ENCODE assay signal across 10 mouse cellular contexts in genomic region chr2:58458820-58459371, GRCm38 (mm10). TPM values are rescaled to one million over a fixed set of nuclear protein-coding genes. Genes with fewer than 3 reads are reported as not detected.
A peak's percentile ranks its signal among the peaks of the same experiment; 100 is the strongest.
DNase-seq lines count a peak whose midpoint lies in the region; ATAC-seq and TF ChIP-seq lines count a peak whose summit lies in the region.
"Had no signal": no experiment of that assay in that cellular context is flagged by ENCODE, and none has a peak within 500 bp of the region (broad histone marks: within the 10 kb centered on the region; RNA-seq: fewer than 3 reads in every experiment).

No protein-coding gene starts in this region.

- WGBS in forebrain, postnatal 0 days: 85% methylated on average over 14 of the region's 14 CpGs
- WGBS in forebrain, embryonic 16.5 days: 83% methylated on average over 14 of the region's 14 CpGs
- WGBS in liver, postnatal 0 days (ENCODE audit: insufficient replicate concordance): 77% methylated on average over 14 of the region's 14 CpGs
- WGBS in liver, embryonic 11.5 days: 81% methylated on average over 14 of the region's 14 CpGs
- 79% methylated on average over 14 of the region's 14 CpGs for WGBS in bone marrow, adult 2 months
- 79% methylated on average over 14 of the region's 14 CpGs for WGBS in olfactory bulb, adult 2 months
- 83% methylated on average over 14 of the region's 14 CpGs for WGBS in midbrain, embryonic 11.5 days

- H3K4me2 ChIP-seq in forebrain, postnatal 0 days (ENCODE audit: low read depth): no peak overlapping the region
- H3K4me2 ChIP-seq in forebrain, embryonic 16.5 days (ENCODE audit: low read length): no peak overlapping the region
- no peak overlapping the region for H3K4me2 ChIP-seq in liver, postnatal 0 days (ENCODE audit: low read depth, low read length)
- H3K4me2 ChIP-seq in liver, embryonic 11.5 days: no peak overlapping the region
- H3K4me2 ChIP-seq in midbrain, embryonic 11.5 days: no peak overlapping the region

- no peaks in the 10 kb centered on the region for H3K4me1 ChIP-seq in forebrain, postnatal 0 days (ENCODE audit: insufficient read depth)
- no peaks in the 10 kb centered on the region for H3K4me1 ChIP-seq in forebrain, embryonic 16.5 days (replicated peaks; ENCODE audit: control insufficient read depth, insufficient read depth, low read length)
- H3K4me1 ChIP-seq in liver, postnatal 0 days (ENCODE audit: insufficient read depth): no peaks in the 10 kb centered on the region
- no peaks in the 10 kb centered on the region for H3K4me1 ChIP-seq in liver, embryonic 11.5 days (replicated peaks; ENCODE audit: control insufficient read depth, insufficient read depth, low read length)
- no peaks in the 10 kb centered on the region for H3K4me1 ChIP-seq in bone marrow, adult 2 months (ENCODE audit: control insufficient read depth, insufficient read depth, low read length)
- peaks cover 8% of the 10 kb centered on the region for H3K4me1 ChIP-seq in olfactory bulb, adult 2 months (ENCODE audit: control insufficient read depth, insufficient read depth, low read length)
- no peaks in the 10 kb centered on the region for H3K4me1 ChIP-seq in midbrain, embryonic 11.5 days (ENCODE audit: control insufficient read depth, insufficient read depth, low read length)

- H3K27me3 ChIP-seq in forebrain, postnatal 0 days (ENCODE audit: insufficient read depth, low read length): no peaks in the 10 kb centered on the region
- H3K27me3 ChIP-seq in forebrain, embryonic 16.5 days (replicated peaks; ENCODE audit: control insufficient read depth, insufficient read depth, low read length): no peaks in the 10 kb centered on the region
- H3K27me3 ChIP-seq in liver, postnatal 0 days (ENCODE audit: insufficient read depth, low read length): no peaks in the 10 kb centered on the region
- H3K27me3 ChIP-seq in liver, embryonic 11.5 days (replicated peaks; ENCODE audit: control insufficient read depth, insufficient read depth, low read length): no peaks in the 10 kb centered on the region
- no peaks in the 10 kb centered on the region for H3K27me3 ChIP-seq in midbrain, embryonic 11.5 days (ENCODE audit: control insufficient read depth, insufficient read depth, low read length)

- no peak overlapping the region for H3K27ac ChIP-seq in forebrain, postnatal 0 days (ENCODE audit: low read depth, low read length)
- no peak overlapping the region for H3K27ac ChIP-seq in forebrain, embryonic 16.5 days (ENCODE audit: low read length)
- no peak overlapping the region for H3K27ac ChIP-seq in liver, postnatal 0 days (ENCODE audit: low read depth)
- H3K27ac ChIP-seq in liver, embryonic 11.5 days (ENCODE audit: low read depth, low read length): no peak overlapping the region
- no peak overlapping the region for H3K27ac ChIP-seq in bone marrow, adult 2 months (ENCODE audit: control insufficient read depth, insufficient read depth, low read depth, low read length, poor library complexity)
- H3K27ac ChIP-seq in olfactory bulb, adult 2 months (ENCODE audit: insufficient read depth, low read depth, low read length): peak overlapping the region; percentile 34; the same call in 1 of the 2 replicates
- H3K27ac ChIP-seq in midbrain, embryonic 11.5 days (ENCODE audit: low read depth, low read length): no peak overlapping the region

- no peak overlapping the region for H3K9ac ChIP-seq in forebrain, postnatal 0 days
- H3K9ac ChIP-seq in forebrain, embryonic 16.5 days (replicated peaks; ENCODE audit: low read depth, low read length): no peak overlapping the region
- no peak overlapping the region for H3K9ac ChIP-seq in liver, postnatal 0 days (replicated peaks)
- H3K9ac ChIP-seq in liver, embryonic 11.5 days (ENCODE audit: low read depth, low read length): no peak overlapping the region
- H3K9ac ChIP-seq in midbrain, embryonic 11.5 days (ENCODE audit: low read length): no peak overlapping the region

- H3K4me3 ChIP-seq in forebrain, postnatal 0 days (ENCODE audit: low read depth, low read length): no peak overlapping the region
- no peak overlapping the region for H3K4me3 ChIP-seq in forebrain, embryonic 16.5 days (replicated peaks; ENCODE audit: low read length)
- no peak overlapping the region for H3K4me3 ChIP-seq in liver, postnatal 0 days (ENCODE audit: low read depth, low read length)
- no peak overlapping the region for H3K4me3 ChIP-seq in liver, embryonic 11.5 days (ENCODE audit: low read depth, low read length)
- H3K4me3 ChIP-seq in bone marrow, adult 2 months (replicated peaks; ENCODE audit: control insufficient read depth, low read depth, low read length): no peak overlapping the region
- H3K4me3 ChIP-seq in olfactory bulb, adult 2 months (ENCODE audit: insufficient read depth, low read depth, low read length): no peak overlapping the region
- H3K4me3 ChIP-seq in midbrain, embryonic 11.5 days (ENCODE audit: low read depth, low read length): no peak overlapping the region

- peaks cover 46% of the 10 kb centered on the region for H3K36me3 ChIP-seq in forebrain, postnatal 0 days (ENCODE audit: insufficient read depth)
- peaks cover 31% of the 10 kb centered on the region for H3K36me3 ChIP-seq in forebrain, embryonic 16.5 days (ENCODE audit: control insufficient read depth, insufficient read depth)
- peaks cover 17% of the 10 kb centered on the region for H3K36me3 ChIP-seq in liver, postnatal 0 days (replicated peaks; ENCODE audit: insufficient read depth, low read length)
- H3K36me3 ChIP-seq in liver, embryonic 11.5 days (ENCODE audit: control insufficient read depth, insufficient read depth, low read length): peaks cover 9% of the 10 kb centered on the region
- peaks cover 3% of the 10 kb centered on the region; the same call in 1 of the 2 replicates for H3K36me3 ChIP-seq in midbrain, embryonic 11.5 days (ENCODE audit: control insufficient read depth, insufficient read depth, low read length)

- ATAC-seq in forebrain, postnatal 0 days: no peak
- ATAC-seq in forebrain, embryonic 16.5 days: no peak
- ATAC-seq in liver, postnatal 0 days: no peak
- no peak for ATAC-seq in liver, embryonic 11.5 days (replicated peaks; ENCODE audit: low FRiP score)
- no peak for ATAC-seq in midbrain, embryonic 11.5 days (ENCODE audit: low FRiP score)

- H3K9me3 ChIP-seq in forebrain, postnatal 0 days (ENCODE audit: low read length): no peaks in the 10 kb centered on the region
- no peaks in the 10 kb centered on the region for H3K9me3 ChIP-seq in forebrain, embryonic 16.5 days (ENCODE audit: control insufficient read depth, low read length)
- no peaks in the 10 kb centered on the region for H3K9me3 ChIP-seq in liver, postnatal 0 days (ENCODE audit: low read length)
- H3K9me3 ChIP-seq in liver, embryonic 11.5 days (ENCODE audit: control insufficient read depth, low read length): no peaks in the 10 kb centered on the region
- no peaks in the 10 kb centered on the region for H3K9me3 ChIP-seq in midbrain, embryonic 11.5 days (ENCODE audit: control insufficient read depth, low read length)

- no peak for DNase-seq in forebrain, postnatal 0 days
- DNase-seq in liver, postnatal 0 days: no peak
- DNase-seq in liver, embryonic 11.5 days (ENCODE audit: low spot score): no peak
- DNase-seq in induced T-regulatory cell, adult 2 months (ENCODE audit: low read depth): peak; percentile 44
- no peak for DNase-seq in midbrain, embryonic 11.5 days (ENCODE audit: low spot score, missing footprints)

- TF ChIP-seq POLR2A in bone marrow, adult 2 months (IDR thresholded peaks at IDR 0.05; ENCODE audit: borderline replicate concordance, control insufficient read depth, low read depth, low read length): no peak
- no peak for TF ChIP-seq POLR2A in olfactory bulb, adult 2 months (IDR thresholded peaks at IDR 0.05; ENCODE audit: insufficient read depth, low read depth, low read length)

- TF ChIP-seq EP300 in liver, postnatal 0 days (IDR thresholded peaks at IDR 0.05; ENCODE audit: low read depth): no peak

- peak; percentile 56 for TF ChIP-seq CTCF in forebrain, postnatal 0 days (IDR thresholded peaks at IDR 0.05; ENCODE audit: low read depth)
- peak; percentile 46 for TF ChIP-seq CTCF in liver, postnatal 0 days (IDR thresholded peaks at IDR 0.05; ENCODE audit: low read depth)
- TF ChIP-seq CTCF in bone marrow, adult 2 months (IDR thresholded peaks at IDR 0.05; ENCODE audit: control insufficient read depth, insufficient read depth, low read length): peak; percentile 33; the same call in 1 of the 2 replicates
- peak; percentile 49 for TF ChIP-seq CTCF in olfactory bulb, adult 2 months (IDR thresholded peaks at IDR 0.05; ENCODE audit: insufficient read depth, low read depth, low read length)

RNA-seq across cellular contexts. Expression of gene Gm17409, which starts 11.0 kb away (rescaled TPM):
- total RNA-seq in forebrain, postnatal 0 days (2014; rRNA removed): not detected in 2 replicates
- not detected in 2 replicates for polyA plus RNA-seq in forebrain, postnatal 0 days (2015; fragmentation: Nextera tagmentation; extraction: Ambion mirVana)
- 0.37 TPM in 1 of 2 replicates, not detected in the other for polyA plus RNA-seq in forebrain, embryonic 16.5 days (2015; fragmentation: Nextera tagmentation; extraction: Ambion mirVana)
- not detected in 2 replicates for polyA plus RNA-seq in liver, postnatal 0 days (2015; fragmentation: Nextera tagmentation; extraction: Ambion mirVana)
- polyA plus RNA-seq in liver, embryonic 11.5 days (2014; fragmentation: Nextera tagmentation; extraction: Ambion mirVana): not detected in 2 replicates
- not detected in 2 replicates for polyA plus RNA-seq in bone marrow, adult 2 months (2011; ENCODE audit: insufficient read depth, insufficient read length, low replicate concordance, missing spikeins)
- polyA plus RNA-seq in olfactory bulb, adult 2 months (2012; ENCODE audit: insufficient read depth, insufficient read length, low replicate concordance, missing spikeins): not detected in 2 replicates
- polyA plus RNA-seq in midbrain, embryonic 11.5 days (2014; fragmentation: Nextera tagmentation; extraction: Ambion mirVana): not detected in 2 replicates
- polyA plus RNA-seq: frontal cortex, adult 2 months; liver, embryonic 16.5 days had no signal
